Mouse (Mus musculus) left cerebral cortex, postnatal 14 days (tissue): ENCODE results near the gene Mmp11. TPM values are rescaled to one million over a fixed set of nuclear protein-coding genes. Genes with fewer than 3 reads are reported as not detected.

ENCODE experiments used
- DNase-seq, 2 experiments: peaks; one replicate each; pipeline ENCODE4 v3.0.0; 2021 to 2022; ENCODE audit warnings: low spot score in 2 of 2, mixed read lengths in 1 of 2
- intact Hi-C: fragments of 180-260 bp; cut with DNase I; formaldehyde crosslinking; loops from one replicate; pipeline ENCODE4 v1.15.1; 2025
- long read RNA-seq, 2 experiments: library from polyadenylated mRNA; stranded (forward); transcript quantifications; one replicate each; pipeline ENCODE4 v2.0.0; 2021
- total RNA-seq, 2 experiments: library from RNA; stranded (reverse); gene quantifications; 2 replicates each; pipeline ENCODE4 v1.2.3; 2021

The Mmp11 gene
- 1 to 10 TPM; 1.7 to 2.3 TPM for total RNA-seq
- long read RNA-seq, experiment 1, partial matches to known transcripts = 4 of 4 reads
- long read RNA-seq, experiment 1, other reads (novel, unspliced or antisense) = 0 of 4 reads
- long read RNA-seq, experiment 2, partial matches to known transcripts = 1 of 4 reads
- long read RNA-seq, experiment 2, other reads (novel, unspliced or antisense) = 0 of 4 reads

DNA sequence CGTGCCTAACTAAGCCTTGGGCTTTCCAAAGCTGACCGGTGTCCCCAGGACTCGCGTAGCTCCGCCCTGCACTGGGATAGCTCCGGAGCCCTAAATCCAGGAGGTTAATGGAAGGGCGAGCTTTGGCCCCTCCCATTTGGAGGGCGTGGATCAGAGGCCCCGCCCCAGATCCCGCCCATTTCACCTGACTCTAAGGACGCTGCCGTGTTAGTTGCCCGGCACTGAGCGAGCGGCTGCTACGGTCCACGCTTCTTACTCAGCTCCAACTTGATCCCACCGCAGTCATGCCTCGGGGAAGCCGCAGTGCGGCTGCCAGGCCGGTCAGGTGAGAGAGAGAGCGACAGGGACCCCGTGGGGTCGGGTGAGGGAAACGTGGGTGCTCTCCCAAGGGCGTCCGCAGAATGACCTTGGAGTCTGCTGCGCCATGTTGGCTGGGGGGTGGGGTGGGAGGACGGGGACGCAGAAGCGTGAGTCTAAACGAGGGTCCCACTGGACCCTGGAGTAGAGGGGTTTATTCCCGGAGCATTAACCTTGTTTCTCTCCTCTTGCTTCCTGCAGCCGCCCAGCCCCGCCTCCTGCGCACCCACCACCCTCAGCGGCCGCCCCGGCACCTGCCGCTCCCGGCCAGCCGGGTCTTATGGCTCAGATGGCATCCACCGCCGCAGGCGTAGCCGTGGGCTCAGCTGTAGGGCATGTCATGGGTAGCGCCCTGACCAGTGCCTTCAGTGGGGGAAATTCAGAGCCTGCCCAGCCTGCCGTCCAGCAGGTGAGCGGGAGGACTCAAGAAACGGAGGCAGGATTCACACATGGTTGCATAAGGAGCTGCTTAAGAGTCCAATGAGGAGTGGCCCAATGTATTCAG is at the start of gene Mmp11:
TSS of gene Mmp11 (minus strand) at position 817 of the 862 bp plus-strand sequence.
- peak; percentile 67 to 69 for DNase-seq
- intact Hi-C loops = no loop called here

DNA sequence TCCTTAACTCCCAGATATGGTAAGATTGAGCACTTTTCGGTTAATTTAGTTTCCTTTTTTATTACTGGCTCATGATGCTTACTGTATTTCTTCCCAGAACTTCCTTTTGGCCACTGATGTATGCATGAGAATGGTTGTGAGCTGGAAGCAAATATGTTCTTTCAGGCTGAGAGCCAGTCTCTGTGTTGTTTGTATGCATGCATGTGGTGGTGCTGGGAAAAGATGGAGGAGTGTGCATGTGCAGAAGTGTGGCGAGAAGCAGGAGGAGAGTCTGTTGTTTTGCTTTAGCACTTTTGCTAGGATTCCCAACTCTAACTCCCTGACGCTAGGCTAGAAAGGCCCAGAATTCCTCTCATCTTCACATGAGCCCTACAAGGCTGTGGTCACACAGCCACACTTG is 43.1 kb upstream of the Mmp11 start:
- intact Hi-C loops = loop anchor here (10.0 kb wide), 1 partner anchor 225 kb away; no protein-coding TSS in a partner anchor
- DNase-seq = peak in 1 of 2 experiments; percentile 25

DNA sequence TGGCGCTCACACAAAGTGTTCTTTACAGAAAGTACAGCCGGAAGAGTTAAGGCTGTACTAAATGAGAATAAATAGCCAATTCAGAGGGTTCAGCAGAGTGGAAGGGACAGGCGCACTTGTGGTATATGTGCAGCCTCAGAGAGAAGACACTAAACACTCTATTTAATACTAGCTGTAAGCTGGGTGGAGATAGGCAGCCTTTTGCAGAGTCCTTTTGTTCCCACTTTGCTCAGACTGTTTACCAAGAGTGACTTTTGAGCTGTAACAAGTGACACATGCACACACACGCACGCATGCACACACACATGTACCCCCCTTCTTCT is 42.5 kb upstream of the Mmp11 start:
- intact Hi-C loops = loop anchor here (10.0 kb wide), 1 partner anchor 226 kb away; no protein-coding TSS in a partner anchor
- DNase-seq = no peak

DNA sequence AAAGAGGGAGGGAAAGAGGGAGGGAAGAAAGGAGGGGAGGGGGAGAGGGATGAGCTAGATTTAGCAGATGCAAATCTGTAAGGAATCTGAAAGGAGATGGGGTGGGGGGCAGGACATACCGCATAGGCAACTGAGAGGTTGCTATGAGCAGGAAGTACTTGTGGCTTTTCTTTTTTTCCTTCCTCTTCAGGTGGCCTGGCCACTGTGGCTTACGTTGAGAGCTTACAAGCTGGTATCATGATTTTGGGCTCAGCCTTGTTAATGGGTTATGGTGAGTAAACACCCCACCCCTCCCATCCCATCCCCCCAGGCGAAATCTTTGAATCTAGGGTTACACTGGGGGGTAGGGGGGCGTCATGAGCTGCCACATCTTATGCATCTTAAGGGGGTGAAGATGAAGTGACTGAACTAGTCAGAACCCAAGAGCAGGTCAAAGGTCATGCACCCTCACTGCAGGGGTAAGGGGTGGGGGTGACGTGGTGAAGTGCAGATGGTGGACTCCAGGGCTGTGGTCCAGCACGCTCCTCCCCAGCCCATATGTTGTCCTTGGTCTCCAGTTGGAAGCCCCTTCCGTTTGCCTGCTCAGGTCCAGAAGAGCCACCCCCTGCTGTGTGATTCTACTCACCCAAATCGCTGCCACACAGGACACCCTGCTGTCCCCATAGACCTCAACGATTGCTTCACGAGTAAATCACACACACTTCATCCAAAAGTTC is 42.0 kb upstream of the Mmp11 start:
- intact Hi-C loops = loop anchor here (10.0 kb wide), 1 partner anchor 227 kb away; no protein-coding TSS in a partner anchor
- DNase-seq = no peak

DNA sequence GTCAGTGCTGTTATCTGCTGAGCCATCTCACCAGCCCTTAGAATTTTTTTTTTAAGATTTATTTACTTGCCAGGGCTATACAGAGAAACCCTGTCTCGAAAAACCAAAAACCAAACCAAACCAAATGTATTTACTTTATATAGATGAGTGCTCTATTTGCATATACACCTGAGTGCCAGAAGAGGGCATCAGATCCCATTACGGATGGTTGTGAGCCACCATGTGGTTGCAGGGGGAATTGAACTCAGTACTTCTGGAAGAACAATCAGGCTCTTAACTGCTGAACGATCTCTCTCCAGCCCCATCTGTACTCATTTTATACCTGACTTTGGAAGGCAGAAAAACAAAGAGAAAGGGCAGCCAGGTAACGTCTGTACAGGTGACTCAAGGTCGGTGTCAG is 38.9 kb upstream of the Mmp11 start:
- intact Hi-C loops = loop anchor here (10.0 kb wide), 1 partner anchor 230 kb away; no protein-coding TSS in a partner anchor
- peak in 1 of 2 experiments; percentile 51 for DNase-seq

DNA sequence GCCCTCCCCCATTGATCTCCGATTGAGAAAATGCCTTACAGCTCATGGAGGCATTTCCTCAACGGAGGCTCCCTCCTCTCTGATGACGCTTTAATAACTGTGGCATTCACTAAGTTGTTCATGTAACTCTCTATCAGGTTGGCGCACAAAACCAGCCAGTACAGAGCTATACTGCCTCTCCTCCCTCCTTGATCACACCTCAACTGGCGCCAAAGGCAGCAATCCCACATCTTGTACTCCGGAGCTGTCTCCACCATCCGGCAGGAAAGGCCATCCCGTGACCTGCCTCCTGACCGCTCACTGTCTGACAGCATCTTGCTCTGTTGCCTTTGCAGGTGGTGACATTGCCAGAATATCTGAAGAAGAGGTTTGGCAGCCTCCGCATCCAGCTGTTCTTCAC is 37.5 kb upstream of the Mmp11 start:
- intact Hi-C loops = loop anchor here (10.0 kb wide), 1 partner anchor 231 kb away; no protein-coding TSS in a partner anchor
- DNase-seq = no peak

DNA sequence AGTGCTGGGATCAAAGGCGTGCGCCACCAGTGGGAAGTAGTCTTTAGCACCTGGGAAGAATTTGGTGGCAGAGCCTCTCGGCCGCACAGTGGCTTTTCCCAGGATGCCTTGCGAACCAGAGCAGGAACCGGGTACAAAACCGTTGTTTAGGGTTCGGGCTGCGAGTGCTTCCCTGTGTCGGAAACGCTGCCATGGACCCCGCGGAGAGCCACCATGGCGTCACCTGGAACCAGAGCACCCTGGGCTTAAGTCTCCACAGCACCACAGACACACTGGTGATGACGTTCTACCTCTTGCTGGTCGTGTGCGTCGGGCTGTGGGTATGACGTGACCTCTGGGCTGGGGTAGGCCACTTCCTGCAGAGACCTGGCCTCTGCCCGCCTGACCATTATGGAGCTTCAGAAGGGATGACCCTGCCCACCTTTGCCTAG is 18.1 kb upstream of the Mmp11 start, which contains the start of gene Gm5134:
TSS of gene Gm5134 (plus strand) at position 134 of the 431 bp plus-strand sequence.
- intact Hi-C loops = loop anchor here (5.0 kb wide), 2 partner anchors 212 to 367 kb away; partner anchors contain the start of gene Ggt5

DNA sequence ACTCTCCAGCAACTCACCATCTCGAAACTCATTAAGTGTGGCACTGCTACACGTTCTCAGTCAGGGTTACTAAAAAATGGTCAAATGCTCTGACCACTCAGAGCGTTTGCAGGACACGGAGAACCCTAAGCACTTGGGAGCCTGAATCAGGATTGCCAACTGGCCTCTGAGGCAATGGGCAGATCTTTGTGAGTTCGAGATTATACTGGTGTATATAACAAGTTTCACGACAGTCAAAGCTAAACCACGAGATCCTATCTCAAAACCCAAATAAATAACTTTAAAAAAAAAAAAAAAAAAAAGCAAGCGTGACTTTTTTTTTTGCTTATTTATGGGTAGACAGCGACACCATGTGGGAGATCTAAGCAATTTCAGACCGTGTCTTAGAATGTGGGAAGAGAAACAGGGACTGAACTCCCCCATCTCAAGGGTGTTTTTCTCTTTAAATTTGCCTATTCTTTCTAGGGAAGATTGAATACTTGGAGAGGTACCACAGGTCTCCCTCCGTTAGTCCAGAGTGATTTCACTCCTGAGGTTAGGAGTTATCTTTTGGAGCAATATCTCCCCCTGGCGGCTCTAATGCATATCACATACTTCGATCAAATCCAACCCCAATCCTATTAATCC is 15.2 kb upstream of the Mmp11 start:
- intact Hi-C loops = loop anchor here (1.0 to 5.0 kb wide), 4 partner anchors 54 to 364 kb away; partner anchors contain the start of gene Ggt5
- DNase-seq = peak; percentile 33 to 59

More for the DNA sequence above, 18.1 kb upstream of the Mmp11 start, which contains the start of gene Gm5134:
- no peak for DNase-seq

DNA sequence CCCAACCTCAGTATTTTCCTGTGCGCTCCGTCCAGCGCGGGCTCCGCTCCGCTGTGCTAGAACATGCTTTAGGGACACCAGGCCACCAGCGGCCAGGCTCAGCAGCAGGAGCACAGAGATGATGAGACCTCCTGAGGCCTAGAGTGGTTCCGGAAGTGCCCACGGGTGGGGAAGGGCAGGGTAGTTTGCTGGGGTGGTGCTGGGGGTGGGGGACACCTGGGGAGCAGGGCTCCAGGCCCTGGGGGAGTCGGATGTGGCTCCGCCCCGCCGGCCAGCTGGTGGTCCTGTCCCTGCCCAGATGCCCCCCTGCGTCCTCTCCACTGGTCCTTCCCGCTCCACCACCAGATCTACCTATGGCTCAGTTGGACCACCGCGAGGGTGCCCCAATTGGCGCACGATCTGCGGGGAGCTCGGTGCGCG is 14.5 kb upstream of the Mmp11 start:
- no peak for DNase-seq
- intact Hi-C loops = loop anchor here (1.0 to 5.0 kb wide), 4 partner anchors 54 to 364 kb away; partner anchors contain the start of gene Ggt5

DNA sequence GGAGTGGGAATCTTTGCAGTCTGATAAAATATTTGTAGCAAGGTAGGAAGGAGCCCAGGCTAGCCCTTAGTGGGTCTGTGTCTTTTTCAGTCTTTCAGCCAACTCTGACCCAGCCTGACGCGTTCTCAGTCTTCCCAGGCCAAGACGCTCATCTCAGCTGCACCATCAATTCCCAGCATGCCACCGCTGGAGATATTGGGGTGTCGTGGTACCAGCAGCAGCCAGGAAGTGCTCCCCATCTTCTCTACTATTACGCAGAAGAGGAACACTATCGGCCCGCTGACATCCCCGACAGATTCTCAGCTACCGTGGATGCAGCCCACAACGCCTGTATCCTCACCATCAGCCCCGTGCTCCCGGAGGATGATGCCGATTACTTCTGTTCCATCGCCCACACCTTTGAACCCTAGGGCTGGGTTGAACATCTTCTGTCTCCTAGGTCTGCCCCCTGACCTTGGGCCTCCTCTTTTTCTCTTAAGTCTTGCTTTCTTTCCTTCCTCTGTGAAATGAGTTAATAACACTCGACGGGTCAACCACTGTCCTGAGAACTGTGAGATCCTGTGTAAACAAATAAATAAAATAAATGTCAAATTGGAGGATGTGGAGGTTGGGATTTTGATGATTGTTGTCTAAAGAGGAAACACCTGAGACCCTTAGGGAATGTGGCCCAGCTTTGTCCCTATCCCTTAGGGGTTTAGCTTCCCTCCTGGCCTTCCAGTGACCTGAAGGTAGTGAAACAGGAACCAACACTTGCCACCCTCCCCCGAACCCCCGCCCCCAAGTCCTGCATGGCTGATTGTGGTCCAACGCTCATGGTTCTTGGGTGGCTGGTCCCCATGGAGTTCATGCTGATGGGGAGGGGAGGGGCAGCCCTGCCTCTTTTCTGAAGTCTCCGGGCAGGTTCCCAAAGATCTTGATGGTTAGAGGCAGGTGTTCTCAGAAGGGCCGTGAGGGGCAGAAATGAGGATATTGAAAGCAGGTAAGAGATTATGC is 13.1 kb upstream of the Mmp11 start:
- intact Hi-C loops = loop anchor here (5.0 kb wide), 2 partner anchors 207 to 362 kb away; partner anchors contain the start of gene Ggt5
- DNase-seq = no peak

DNA sequence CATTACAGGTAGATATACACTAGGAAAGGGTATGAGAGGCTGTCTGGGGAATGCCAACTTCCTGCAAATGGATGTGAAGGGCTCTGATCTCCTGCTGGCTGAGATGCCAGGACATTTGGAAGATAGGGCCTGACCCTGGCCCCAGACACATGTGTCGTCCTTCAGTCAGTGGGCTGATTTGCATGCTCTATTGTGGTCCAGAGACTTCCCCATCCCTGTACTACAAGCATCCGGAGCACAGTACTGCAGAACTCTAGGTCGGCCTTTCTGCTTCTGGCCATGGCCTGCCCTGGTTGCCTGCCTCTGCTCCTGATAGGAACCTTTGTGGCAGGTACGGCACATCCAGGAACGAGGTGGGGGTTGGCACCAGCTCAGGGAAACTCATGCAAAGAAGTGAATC is 11.8 kb upstream of the Mmp11 start:
- intact Hi-C loops = no loop called here
- DNase-seq = no peak

DNA sequence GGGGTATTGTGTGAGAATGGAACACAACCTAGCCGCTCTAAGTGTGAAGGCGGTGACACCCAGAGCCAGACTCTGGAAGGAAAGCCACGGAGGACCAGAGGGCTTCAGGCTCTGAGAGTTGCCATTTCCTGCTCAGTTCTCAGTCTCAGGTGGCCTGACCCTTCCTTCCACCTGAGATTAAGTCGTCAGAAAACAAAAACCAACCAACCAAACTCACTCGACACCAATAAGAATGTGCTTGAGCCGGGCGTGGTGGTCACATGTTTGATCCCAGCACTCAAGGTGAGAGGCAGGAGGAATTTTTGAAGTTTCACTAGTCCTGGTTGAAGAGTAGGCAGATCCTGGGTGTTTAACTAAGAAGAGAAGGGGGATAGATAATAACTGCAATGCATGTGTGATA is 9.6 kb upstream of the Mmp11 start:
- intact Hi-C loops = no loop called here

DNA sequence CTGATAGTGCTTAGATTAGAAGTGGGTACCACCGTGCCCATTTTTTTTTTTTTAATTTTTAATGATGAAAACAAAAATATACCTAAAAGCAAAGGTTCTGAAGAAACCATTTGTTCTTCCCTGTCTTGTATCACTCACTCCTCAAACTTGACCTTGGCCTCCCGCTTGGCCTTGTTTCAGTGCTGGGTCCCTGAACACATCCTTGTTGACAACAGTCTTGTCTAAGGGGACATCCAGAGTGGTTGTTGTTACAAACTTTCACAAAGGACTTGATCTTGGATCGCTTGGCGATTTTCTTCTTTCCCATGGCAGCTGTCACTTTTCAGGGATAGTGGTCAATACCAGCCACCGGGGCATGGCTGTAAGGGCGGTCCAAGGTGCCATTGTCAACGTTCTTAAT is 8.9 kb upstream of the Mmp11 start:
- intact Hi-C loops = no loop called here
- no peak for DNase-seq

More for the DNA sequence above, 9.6 kb upstream of the Mmp11 start:
- DNase-seq = no peak

DNA sequence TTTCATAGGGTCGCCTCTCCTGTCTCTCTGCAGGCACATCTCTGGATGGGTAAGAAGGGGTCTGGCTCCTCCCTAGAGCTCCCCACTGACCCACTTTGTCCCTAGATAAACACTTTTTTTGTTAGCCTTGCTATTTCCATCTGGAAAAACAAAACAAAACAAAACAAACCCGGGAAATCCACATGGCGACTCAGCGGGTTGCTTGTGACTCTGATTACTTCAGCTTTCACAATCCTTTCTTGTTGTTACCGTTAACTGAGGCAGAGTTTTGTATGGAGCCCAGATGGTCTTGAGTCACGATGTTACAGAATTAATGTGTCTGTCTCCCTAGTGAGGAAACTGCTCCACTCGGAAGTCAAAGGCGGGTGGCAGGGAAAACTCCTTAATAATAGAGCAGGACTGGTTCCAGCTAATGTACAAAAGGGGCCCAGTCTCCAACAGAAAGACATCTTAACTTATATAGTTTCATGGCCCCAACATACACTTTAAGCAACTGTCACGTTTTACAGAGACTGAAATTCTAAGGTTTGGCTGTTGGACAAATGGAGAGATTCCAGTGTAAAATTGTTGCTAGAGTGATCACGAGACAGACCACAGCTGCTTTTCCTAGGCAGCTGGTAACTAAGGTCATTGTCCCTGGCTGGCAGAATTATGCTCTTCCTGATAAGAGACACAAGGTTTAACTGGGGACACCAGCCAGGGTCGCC is 7.9 kb upstream of the Mmp11 start:
- intact Hi-C loops = no loop called here
- peak in 1 of 2 experiments; percentile 52 for DNase-seq

DNA sequence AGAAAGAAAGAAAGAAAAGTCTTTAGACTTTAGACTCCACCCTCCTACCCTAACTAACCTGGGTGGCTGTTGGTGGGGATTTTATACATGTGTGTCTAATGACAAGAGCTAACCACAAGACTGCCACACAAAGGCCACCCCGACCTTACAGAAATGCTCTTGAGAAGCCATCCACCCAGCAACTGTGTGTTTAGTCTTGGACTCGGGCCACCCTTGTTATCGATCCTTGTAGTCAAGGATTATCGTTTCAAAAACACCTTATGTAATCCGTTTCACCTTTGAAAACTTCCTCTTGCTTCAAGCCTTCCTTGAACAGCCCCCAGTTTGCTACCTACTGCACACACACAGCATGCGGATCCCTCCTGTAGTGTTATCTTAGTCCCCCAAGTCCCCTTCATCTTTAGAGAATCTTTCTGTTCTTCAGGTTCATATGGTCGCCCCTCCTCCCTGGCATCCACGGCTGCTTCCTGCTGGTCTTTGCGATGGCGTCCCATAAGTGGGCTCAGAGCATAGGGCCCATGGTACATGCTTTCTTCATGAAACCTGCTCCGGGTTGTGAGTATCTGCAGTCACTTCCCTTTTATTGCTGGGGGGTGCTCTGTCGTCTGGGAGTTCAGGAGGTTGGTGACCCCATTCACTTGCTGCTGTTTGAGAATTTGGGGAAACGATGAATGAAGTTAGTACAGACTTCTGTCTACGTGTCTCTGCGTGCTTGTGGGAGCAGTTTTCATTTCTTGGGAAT is 6.6 kb upstream of the Mmp11 start, which contains the start of gene Vpreb3:
TSS of gene Vpreb3 (plus strand) at position 322 of the 742 bp plus-strand sequence.
- DNase-seq = no peak
- intact Hi-C loops = no loop called here

DNA sequence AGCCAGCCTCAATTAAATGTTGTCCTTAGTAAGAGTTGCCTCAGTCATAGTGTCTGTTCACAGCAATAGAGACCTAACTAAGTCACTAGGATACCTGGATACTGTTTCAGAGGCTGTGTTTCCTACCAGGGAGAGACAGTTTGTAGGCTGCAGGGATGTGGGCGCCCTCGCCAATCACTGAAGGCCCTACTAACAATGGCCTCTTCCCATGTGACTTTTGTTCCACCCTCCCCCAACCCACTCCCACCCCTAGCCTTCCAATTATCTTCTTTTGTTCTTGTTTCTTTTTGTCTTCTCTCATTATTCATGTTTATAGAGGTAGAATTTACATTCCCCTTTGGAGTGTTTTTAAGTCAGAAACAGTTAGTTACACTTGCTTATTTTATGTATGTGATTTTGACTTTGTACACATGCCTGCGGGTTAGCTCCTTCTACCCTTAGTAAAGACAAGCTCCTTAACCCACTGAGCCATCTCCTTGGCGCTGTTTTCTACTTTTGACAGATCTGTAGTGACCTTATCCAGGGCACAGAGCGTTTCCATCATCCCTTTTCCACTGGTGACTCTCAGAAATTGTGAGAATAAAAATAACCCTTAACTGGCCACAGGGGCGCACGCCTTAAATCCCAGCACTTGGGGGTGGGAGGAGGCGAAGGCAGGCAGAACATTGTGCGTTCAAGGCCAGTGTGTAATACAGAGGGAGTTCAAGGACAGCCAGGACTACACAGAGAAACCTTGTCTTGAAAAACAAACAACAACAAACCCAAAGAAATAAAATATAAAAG is 4.9 kb upstream of the Mmp11 start:
- no peak for DNase-seq
- intact Hi-C loops = no loop called here
